ENCODE assay signal across 8 mouse cellular contexts in genomic region chr8:108387160-108387912, GRCm38 (mm10).
A peak's percentile ranks its signal among the peaks of the same experiment; 100 is the strongest.
DNase-seq lines count a peak whose midpoint lies in the region; ATAC-seq and TF ChIP-seq lines count a peak whose summit lies in the region.

No protein-coding gene starts in this region.

- no peak for TF ChIP-seq CTCF in lung, embryonic 14.5 days (IDR thresholded peaks at IDR 0.05; ENCODE audit: low read depth)
- no peak for TF ChIP-seq CTCF in thymus, adult 2 months (IDR thresholded peaks at IDR 0.05; ENCODE audit: borderline replicate concordance, control insufficient read depth, extremely low read depth, insufficient read depth, low read length, poor library complexity)

- peak; percentile 98 for ATAC-seq in granulocyte monocyte progenitor cell, adult 5-6 weeks (replicated peaks; ENCODE audit: poor library complexity, severe bottlenecking)
- no peak for ATAC-seq in intestine, embryonic 16.5 days
- peak; percentile 68 for ATAC-seq in lung, embryonic 14.5 days (ENCODE audit: insufficient read depth)

- 0 out of 2 replicates have a peak, but pooled peaks cover 2% of the 10 kb centered on the region for H3K4me1 ChIP-seq in intestine, embryonic 16.5 days (ENCODE audit: control insufficient read depth, insufficient read depth, low read length)
- peaks cover 10% of the 10 kb centered on the region for H3K4me1 ChIP-seq in lung, embryonic 14.5 days (ENCODE audit: insufficient read depth)
- peaks cover under 1% of the 10 kb centered on the region for H3K4me1 ChIP-seq in thymus, adult 2 months (replicated peaks; ENCODE audit: control insufficient read depth, insufficient read depth, low read length)

- H3K36me3 ChIP-seq in intestine, embryonic 16.5 days (ENCODE audit: control insufficient read depth, insufficient read depth, low read length): no peaks in the 10 kb centered on the region
- no peaks in the 10 kb centered on the region for H3K36me3 ChIP-seq in lung, embryonic 14.5 days (ENCODE audit: insufficient read depth)
- no peaks in the 10 kb centered on the region for H3K36me3 ChIP-seq in thymus, adult 2 months (ENCODE audit: control insufficient read depth, insufficient read depth, low read length)

- H3K27ac ChIP-seq in intestine, embryonic 16.5 days (ENCODE audit: low read length): no peak overlapping the region
- no peak overlapping the region for H3K27ac ChIP-seq in lung, embryonic 14.5 days (ENCODE audit: low read depth)
- H3K27ac ChIP-seq in thymus, adult 2 months (ENCODE audit: control insufficient read depth, insufficient read depth, low read length): no peak overlapping the region

- peak overlapping the region; percentile 27; the same call in 1 of the 2 replicates for H3K4me2 ChIP-seq in intestine, embryonic 16.5 days (ENCODE audit: low read depth, low read length)
- peak overlapping the region; percentile 31 for H3K4me2 ChIP-seq in lung, embryonic 14.5 days

- 38% methylated on average over 22 of the region's 22 CpGs for WGBS in intestine, embryonic 16.5 days
- 36% methylated on average over 22 of the region's 22 CpGs for WGBS in lung, embryonic 14.5 days
- 41% methylated on average over 22 of the region's 22 CpGs for WGBS in thymus, adult 2 months

- TF ChIP-seq POLR2A in thymus, adult 2 months (IDR thresholded peaks at IDR 0.05; ENCODE audit: control insufficient read depth, extremely low read depth, insufficient read depth, low read length, poor library complexity): no peak

- DNase-seq in layer of hippocampus, adult 11-12 months (ENCODE audit: low spot score): peak; percentile 40
- DNase-seq in layer of hippocampus, adult 9-10 months (ENCODE audit: low spot score): no peak
- peak; percentile 8 to 13 for DNase-seq in cerebellum, postnatal 36 days
- peak; percentile 78 for DNase-seq in lung, embryonic 14.5 days
- DNase-seq in retina, embryonic 14.5 days (ENCODE audit: low spot score): peak; percentile 75
- no peak for DNase-seq in thymus, adult 2 months

- no peaks in the 10 kb centered on the region for H3K9me3 ChIP-seq in intestine, embryonic 16.5 days (ENCODE audit: control insufficient read depth, low read length)
- H3K9me3 ChIP-seq in lung, embryonic 14.5 days (ENCODE audit: low read depth, low read length): no peaks in the 10 kb centered on the region

- no peak overlapping the region for H3K9ac ChIP-seq in intestine, embryonic 16.5 days (ENCODE audit: low read depth, low read length)
- H3K9ac ChIP-seq in lung, embryonic 14.5 days: no peak overlapping the region

- no peaks in the 10 kb centered on the region for H3K27me3 ChIP-seq in intestine, embryonic 16.5 days (replicated peaks; ENCODE audit: control insufficient read depth, insufficient read depth, low read length)
- H3K27me3 ChIP-seq in lung, embryonic 14.5 days (ENCODE audit: insufficient read depth, low read length): no peaks in the 10 kb centered on the region
- H3K27me3 ChIP-seq in thymus, adult 2 months (ENCODE audit: control insufficient read depth, insufficient read depth, low read length): no peaks in the 10 kb centered on the region

- H3K4me3 ChIP-seq in intestine, embryonic 16.5 days (ENCODE audit: low read length): no peak overlapping the region
- H3K4me3 ChIP-seq in lung, embryonic 14.5 days (ENCODE audit: low read depth, low read length): no peak overlapping the region
- H3K4me3 ChIP-seq in thymus, adult 2 months (ENCODE audit: control insufficient read depth, insufficient read depth, low read length): no peak overlapping the region

Comparison
In these comparisons a context has a peak if more than half of its experiments do, and no peak if none do; other contexts are left out.
1. DNase-seq: peak in layer of hippocampus, adult 11-12 months (single experiment), cerebellum, postnatal 36 days (2 of 2), lung, embryonic 14.5 days (single experiment) and retina, embryonic 14.5 days (single experiment); none in layer of hippocampus, adult 9-10 months (single experiment) and thymus, adult 2 months (single experiment).